Mouse (Mus musculus): ENCODE results near the gene Ccdc65. TPM values are rescaled to one million over a fixed set of nuclear protein-coding genes. Genes with fewer than 3 reads are reported as not detected.
A peak's percentile ranks its signal among the peaks of the same experiment; 100 is the strongest.

Ccdc65 gene
- polyA plus RNA-seq, 1 experiment from 2014 or later, result 3.2 TPM

DNA sequence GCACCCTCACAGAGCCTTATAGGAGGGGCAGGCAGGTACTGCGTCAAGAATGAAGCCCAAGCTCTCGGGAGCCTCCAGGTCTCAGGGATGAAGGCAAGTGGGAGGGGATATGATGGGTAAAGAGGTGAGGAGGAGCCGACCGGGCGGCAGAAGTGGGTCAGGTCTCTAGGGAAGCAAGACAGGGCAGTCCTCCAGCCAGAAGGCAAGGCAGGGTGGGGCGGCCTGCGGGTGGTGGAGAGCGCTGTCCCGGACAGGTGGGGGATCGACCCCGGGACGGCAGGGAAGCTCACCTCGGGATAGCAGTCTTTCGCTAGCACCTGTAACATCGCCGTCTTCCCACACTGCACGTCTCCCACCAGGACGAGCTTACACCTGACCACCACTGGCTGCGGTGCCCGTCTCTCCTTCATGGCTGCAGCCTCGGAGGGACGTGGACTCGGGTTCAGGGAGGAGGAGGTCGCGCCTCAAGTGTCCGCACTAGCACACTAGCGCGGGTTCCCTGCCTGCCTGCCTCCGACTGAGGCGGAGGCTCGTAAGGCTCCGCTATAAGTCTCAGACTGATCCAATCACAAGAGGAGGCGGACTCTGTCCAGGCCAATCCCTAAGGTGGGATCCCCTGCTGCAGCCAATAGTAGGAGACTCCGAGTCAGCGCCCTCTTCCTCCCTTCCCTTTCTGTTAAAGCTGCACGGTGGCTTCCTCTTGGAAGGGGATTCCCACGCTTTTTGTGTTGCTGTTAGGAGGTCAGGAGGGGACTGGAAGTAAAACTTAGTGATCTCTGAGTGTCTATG is 30.9 kb upstream of the Ccdc65 start, which contains the start of gene Rnd1:
Gene Rnd1 (minus strand): TSS at position 522 of the 789 bp plus-strand sequence.
- peak within 1 kb of the TSS; percentile 54 for H3K4me3 ChIP-seq (replicated peaks)
- no peak within 1 kb of the TSS for H3K27ac ChIP-seq
- peak; percentile 97 for ATAC-seq
- WGBS, result under 1% methylated on average over 37 of the region's 37 CpGs
- 0 out of 2 replicates have a peak, but pooled peaks cover 9% of the 10 kb centered on the region for H3K27me3 ChIP-seq
- peak within 1 kb of the TSS; percentile 71 for H3K9ac ChIP-seq (replicated peaks)
- peak within 1 kb of the TSS; percentile 98 for H3K4me2 ChIP-seq (replicated peaks)
- H3K4me1 ChIP-seq (replicated peaks), result peaks cover 46% of the 10 kb centered on the region
- H3K9me3 ChIP-seq, result no peaks in the 10 kb centered on the region
- no peaks in the 10 kb centered on the region for H3K36me3 ChIP-seq

- Histone ChIP-seq H3K27ac (no peak overlapping the region), H3K9me3 (no peaks in the 10 kb centered on the region), H3K9ac (replicated peaks) (no peak overlapping the region), H3K36me3 (no peaks in the 10 kb centered on the region), H3K4me2 (replicated peaks) (no peak overlapping the region), H3K4me1 (replicated peaks) (peaks cover 43% of the 10 kb centered on the region), H3K27me3 (0 out of 2 replicates have a peak, but pooled peaks cover 9% of the 10 kb centered on the region), H3K4me3 (replicated peaks) (0 out of 2 replicates have a peak overlapping the region, but pooled peaks have one; percentile 54)
- no peak for ATAC-seq
- WGBS, result 69% methylated on average over 7 of the region's 7 CpGs
Observed at GRCm38 (mm10) chr15:98677977-98678376, 30.0 kb upstream of the Ccdc65 start.

DNA sequence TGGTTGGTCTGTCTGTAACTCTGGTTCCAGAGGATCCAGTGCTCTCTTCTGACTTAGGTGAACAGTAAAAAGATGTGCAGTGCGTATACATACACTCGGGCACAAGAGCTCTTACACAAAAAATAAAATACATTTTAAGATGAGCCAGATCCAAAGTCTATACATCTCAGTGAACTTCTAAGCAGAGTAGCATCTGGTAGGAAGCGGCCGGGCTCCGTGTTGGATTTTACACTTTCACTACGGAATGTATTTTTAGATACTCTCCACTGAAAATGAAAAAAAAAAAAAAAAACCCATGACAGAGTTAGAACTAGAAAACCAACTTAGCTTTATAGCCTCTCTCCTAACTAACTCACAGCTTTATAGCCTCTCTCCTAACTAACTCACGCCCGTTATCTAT is 27.3 kb upstream of the Ccdc65 start:
- H3K9ac ChIP-seq (replicated peaks), result no peak overlapping the region
- no peak overlapping the region for H3K4me3 ChIP-seq (replicated peaks)
- ATAC-seq, result no peak
- H3K36me3 ChIP-seq, result no peaks in the 10 kb centered on the region
- no peak overlapping the region for H3K27ac ChIP-seq
- H3K9me3 ChIP-seq, result no peaks in the 10 kb centered on the region
- WGBS, result 94% methylated on average over 8 of the region's 8 CpGs
- 0 out of 2 replicates have a peak, but pooled peaks cover 9% of the 10 kb centered on the region for H3K27me3 ChIP-seq
- H3K4me1 ChIP-seq (replicated peaks), result peaks cover 21% of the 10 kb centered on the region
- no peak overlapping the region for H3K4me2 ChIP-seq (replicated peaks)

DNA sequence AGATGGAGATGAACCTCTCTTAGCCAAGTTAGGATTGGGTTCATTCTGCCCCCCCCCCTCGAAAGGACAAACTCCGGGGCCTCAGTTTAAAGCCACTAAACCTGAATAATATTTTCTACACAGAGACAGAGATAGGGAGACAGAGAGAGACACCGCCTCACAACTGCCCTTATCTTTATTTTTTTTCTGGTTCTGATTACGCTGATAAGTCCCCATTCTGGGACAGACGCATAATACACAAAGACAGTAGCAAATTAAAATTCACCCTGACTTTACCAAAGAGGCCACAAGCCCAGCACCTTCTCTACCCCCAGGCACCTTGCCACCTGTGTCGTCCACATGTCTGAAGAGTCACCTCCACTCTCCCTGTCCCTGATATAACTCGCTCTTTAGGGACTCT is 26.4 kb upstream of the Ccdc65 start:
- Histone ChIP-seq H3K4me3 (replicated peaks) (no peak overlapping the region), H3K9me3 (no peaks in the 10 kb centered on the region), H3K27ac (no peak overlapping the region), H3K36me3 (no peaks in the 10 kb centered on the region), H3K4me2 (replicated peaks) (no peak overlapping the region), H3K4me1 (replicated peaks) (peaks cover 12% of the 10 kb centered on the region), H3K9ac (replicated peaks) (no peak overlapping the region), H3K27me3 (0 out of 2 replicates have a peak, but pooled peaks cover 4% of the 10 kb centered on the region)
- no peak for ATAC-seq
- 83% methylated on average over 7 of the region's 7 CpGs for WGBS

- WGBS, result 75% methylated on average over 10 of the region's 10 CpGs
- Histone ChIP-seq H3K4me3 (replicated peaks) (no peak overlapping the region), H3K36me3 (no peaks in the 10 kb centered on the region), H3K9me3 (no peaks in the 10 kb centered on the region), H3K27ac (no peak overlapping the region), H3K4me1 (replicated peaks) (no peaks in the 10 kb centered on the region), H3K4me2 (replicated peaks) (no peak overlapping the region), H3K27me3 (0 out of 2 replicates have a peak, but pooled peaks cover 4% of the 10 kb centered on the region), H3K9ac (replicated peaks) (no peak overlapping the region)
- no peak for ATAC-seq
Observed at GRCm38 (mm10) chr15:98683177-98683576, 24.8 kb upstream of the Ccdc65 start.

DNA sequence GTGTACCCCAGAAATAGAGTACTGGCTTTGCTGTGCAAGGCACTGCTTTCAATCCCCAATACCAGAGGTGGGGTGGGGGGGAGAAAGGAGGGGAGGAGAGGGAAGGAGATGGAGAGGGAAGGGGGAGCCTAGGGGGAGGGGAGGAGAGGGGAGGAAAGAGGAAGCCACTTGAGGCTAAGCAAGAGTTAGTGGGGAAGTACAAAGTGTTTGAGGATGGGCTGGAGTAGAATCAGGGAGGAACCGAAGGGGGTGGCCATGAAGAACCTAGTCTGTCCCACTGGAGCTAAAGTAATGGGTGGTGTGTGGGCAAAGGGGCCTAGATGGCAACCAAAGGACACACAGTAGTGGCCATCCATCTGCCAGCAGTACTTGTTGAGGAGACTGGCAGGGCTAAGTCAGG is 24.3 kb upstream of the Ccdc65 start:
- Histone ChIP-seq H3K27me3 (0 out of 2 replicates have a peak, but pooled peaks cover under 1% of the 10 kb centered on the region), H3K4me1 (replicated peaks) (0 out of 2 replicates have a peak, but pooled peaks cover 1% of the 10 kb centered on the region), H3K4me3 (replicated peaks) (no peak overlapping the region), H3K9ac (replicated peaks) (no peak overlapping the region), H3K27ac (no peak overlapping the region), H3K36me3 (no peaks in the 10 kb centered on the region), H3K4me2 (replicated peaks) (no peak overlapping the region), H3K9me3 (no peaks in the 10 kb centered on the region)
- WGBS, result 92% methylated on average over 1 of the region's 1 CpGs
- ATAC-seq, result no peak

DNA sequence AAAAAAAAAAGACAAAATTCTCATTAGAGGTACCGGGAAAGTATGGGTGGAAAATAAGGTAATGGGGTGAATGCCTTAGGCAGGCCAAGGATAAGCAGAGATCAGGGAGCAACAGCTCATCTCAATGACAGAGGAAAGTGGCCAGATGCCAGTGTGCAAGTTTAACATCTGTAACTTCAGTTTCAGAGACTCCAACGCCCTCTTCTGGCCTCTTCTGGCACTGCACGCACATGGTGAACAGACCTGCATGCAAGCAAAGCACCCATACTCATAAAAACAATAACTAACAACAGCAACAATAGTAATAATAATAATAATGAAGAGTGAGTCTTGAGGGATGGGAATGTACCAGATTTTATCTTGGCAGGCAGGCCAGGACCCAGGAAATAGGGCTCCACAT is 22.1 kb upstream of the Ccdc65 start:
- 71% methylated on average over 3 of the region's 3 CpGs for WGBS
- H3K4me2 ChIP-seq (replicated peaks), result no peak overlapping the region
- no peak overlapping the region for H3K9ac ChIP-seq (replicated peaks)
- peaks cover 15% of the 10 kb centered on the region for H3K4me1 ChIP-seq (replicated peaks)
- no peak for ATAC-seq
- H3K36me3 ChIP-seq, result no peaks in the 10 kb centered on the region
- H3K4me3 ChIP-seq (replicated peaks), result no peak overlapping the region
- H3K9me3 ChIP-seq, result no peaks in the 10 kb centered on the region
- H3K27me3 ChIP-seq, result no peaks in the 10 kb centered on the region
- H3K27ac ChIP-seq, result no peak overlapping the region

- Histone ChIP-seq H3K4me3 (replicated peaks) (no peak overlapping the region), H3K9me3 (no peaks in the 10 kb centered on the region), H3K36me3 (no peaks in the 10 kb centered on the region), H3K9ac (replicated peaks) (no peak overlapping the region), H3K4me1 (replicated peaks) (peaks cover 31% of the 10 kb centered on the region), H3K27me3 (no peaks in the 10 kb centered on the region), H3K4me2 (replicated peaks) (no peak overlapping the region), H3K27ac (no peak overlapping the region)
- WGBS, result 85% methylated on average over 2 of the region's 2 CpGs
- no peak for ATAC-seq
Observed at GRCm38 (mm10) chr15:98689682-98690081, 18.3 kb upstream of the Ccdc65 start.

DNA sequence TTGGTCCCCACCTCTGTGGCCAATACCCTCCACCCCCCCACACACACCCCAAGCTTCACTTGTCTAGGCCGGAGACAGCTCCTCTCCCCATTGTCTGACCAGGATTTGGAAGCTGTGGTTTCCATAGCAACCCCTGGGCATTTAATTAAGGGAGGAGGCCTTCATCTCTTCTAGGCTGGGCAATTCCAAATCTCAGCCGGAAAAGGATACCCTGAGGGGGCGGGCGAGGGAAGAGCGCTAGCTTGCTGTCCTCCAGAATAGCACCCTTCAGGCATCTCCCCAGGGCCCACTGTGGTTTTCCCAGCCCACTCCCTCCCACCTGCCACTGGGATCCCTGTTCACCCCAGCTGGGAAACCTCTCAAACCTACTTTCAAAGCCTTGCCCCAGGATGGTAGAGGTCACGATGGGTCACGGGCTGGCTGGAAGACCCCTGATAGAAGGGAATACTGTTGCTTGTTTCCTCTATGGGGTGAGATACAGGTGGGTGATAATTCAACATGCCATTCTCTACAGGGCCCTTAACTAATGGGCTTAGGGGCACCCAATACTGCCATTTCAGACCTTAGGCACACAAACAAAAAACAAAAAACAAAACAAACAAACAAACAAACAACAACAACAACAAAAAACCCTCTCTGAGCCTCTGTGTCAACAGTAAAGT is 16.4 kb upstream of the Ccdc65 start:
- Histone ChIP-seq H3K36me3 (no peaks in the 10 kb centered on the region), H3K4me1 (replicated peaks) (peaks cover 31% of the 10 kb centered on the region), H3K4me2 (replicated peaks) (peak overlapping the region; percentile 17), H3K27me3 (no peaks in the 10 kb centered on the region), H3K9ac (replicated peaks) (0 out of 2 replicates have a peak overlapping the region, but pooled peaks have one; percentile 26), H3K27ac (peak overlapping the region; percentile 63), H3K9me3 (no peaks in the 10 kb centered on the region), H3K4me3 (replicated peaks) (no peak overlapping the region)
- ATAC-seq, result peak; percentile 87
- 2% methylated on average over 7 of the region's 7 CpGs for WGBS

DNA sequence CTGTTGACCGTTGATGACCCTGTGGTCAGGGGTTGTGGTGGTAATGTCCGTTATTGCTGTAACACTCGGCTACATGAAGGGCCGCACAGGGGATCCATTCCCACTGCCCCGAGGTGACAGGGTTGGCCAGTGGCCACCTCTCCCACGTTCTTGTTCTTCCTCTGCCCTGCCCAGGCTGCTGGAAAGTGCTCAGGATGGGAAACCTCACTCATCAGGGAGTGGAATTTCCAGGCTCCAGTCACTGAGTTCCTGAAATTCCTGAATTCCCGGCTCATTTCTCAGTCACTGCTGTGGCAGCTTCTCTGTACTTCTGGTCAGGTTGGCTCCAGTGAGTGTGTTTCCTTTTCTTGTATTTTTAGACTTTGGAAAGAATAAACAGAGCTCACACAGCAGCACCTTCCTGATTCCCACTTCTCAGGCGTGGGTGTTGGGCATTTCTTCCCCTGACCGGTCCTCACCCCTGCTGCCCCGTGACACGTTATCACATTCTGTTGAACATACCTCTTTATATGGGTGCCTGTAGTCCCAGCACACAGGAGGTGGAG is 15.8 kb upstream of the Ccdc65 start:
- ATAC-seq, result no peak
- Histone ChIP-seq H3K9me3 (no peaks in the 10 kb centered on the region), H3K4me1 (replicated peaks) (peaks cover 31% of the 10 kb centered on the region), H3K4me3 (replicated peaks) (no peak overlapping the region), H3K27me3 (no peaks in the 10 kb centered on the region), H3K9ac (replicated peaks) (no peak overlapping the region), H3K27ac (0 out of 2 replicates have a peak overlapping the region, but pooled peaks have one; percentile 63), H3K4me2 (replicated peaks) (no peak overlapping the region), H3K36me3 (no peaks in the 10 kb centered on the region)
- WGBS, result 52% methylated on average over 11 of the region's 11 CpGs

DNA sequence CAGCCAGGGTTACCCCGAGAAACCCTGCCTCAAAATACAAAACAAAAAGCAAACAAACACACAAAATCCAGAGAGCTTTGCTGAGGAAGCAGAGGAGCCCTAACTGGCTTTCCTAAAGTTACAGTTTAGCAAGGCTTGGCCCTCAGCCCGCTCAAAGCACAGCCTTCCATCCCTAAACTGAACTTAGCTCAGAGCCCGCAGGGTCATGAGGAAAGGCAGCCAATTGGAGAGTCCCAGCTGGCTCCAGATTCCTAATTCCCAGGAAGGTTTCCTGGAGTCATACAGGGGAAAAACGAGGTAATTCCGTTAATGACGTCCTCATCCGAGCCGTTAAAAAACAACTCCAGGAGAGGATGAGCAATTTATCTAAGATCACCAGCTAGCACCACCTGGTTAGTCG is 12.3 kb upstream of the Ccdc65 start:
- ATAC-seq, result no peak
- peaks cover 10% of the 10 kb centered on the region for H3K27me3 ChIP-seq
- H3K36me3 ChIP-seq, result no peaks in the 10 kb centered on the region
- H3K4me2 ChIP-seq (replicated peaks), result no peak overlapping the region
- 64% methylated on average over 9 of the region's 9 CpGs for WGBS
- no peak overlapping the region for H3K4me3 ChIP-seq (replicated peaks)
- peaks cover 30% of the 10 kb centered on the region for H3K4me1 ChIP-seq (replicated peaks)
- no peak overlapping the region for H3K27ac ChIP-seq
- H3K9ac ChIP-seq (replicated peaks), result no peak overlapping the region
- H3K9me3 ChIP-seq, result no peaks in the 10 kb centered on the region

GRCm38 (mm10) chr15:98696216-98696615 is 11.8 kb upstream of the Ccdc65 start:
- no peak overlapping the region for H3K27ac ChIP-seq
- H3K4me2 ChIP-seq (replicated peaks), result no peak overlapping the region
- no peak overlapping the region for H3K4me3 ChIP-seq (replicated peaks)
- H3K36me3 ChIP-seq, result no peaks in the 10 kb centered on the region
- no peak overlapping the region for H3K9ac ChIP-seq (replicated peaks)
- ATAC-seq, result no peak
- 51% methylated on average over 8 of the region's 8 CpGs for WGBS
- H3K9me3 ChIP-seq, result no peaks in the 10 kb centered on the region
- H3K27me3 ChIP-seq, result peaks cover 15% of the 10 kb centered on the region
- peaks cover 25% of the 10 kb centered on the region for H3K4me1 ChIP-seq (replicated peaks)

Measured in midbrain, embryonic 13.5 days (tissue).